Mouse (Mus musculus): ENCODE measurements around the gene Socs3.

DNA sequence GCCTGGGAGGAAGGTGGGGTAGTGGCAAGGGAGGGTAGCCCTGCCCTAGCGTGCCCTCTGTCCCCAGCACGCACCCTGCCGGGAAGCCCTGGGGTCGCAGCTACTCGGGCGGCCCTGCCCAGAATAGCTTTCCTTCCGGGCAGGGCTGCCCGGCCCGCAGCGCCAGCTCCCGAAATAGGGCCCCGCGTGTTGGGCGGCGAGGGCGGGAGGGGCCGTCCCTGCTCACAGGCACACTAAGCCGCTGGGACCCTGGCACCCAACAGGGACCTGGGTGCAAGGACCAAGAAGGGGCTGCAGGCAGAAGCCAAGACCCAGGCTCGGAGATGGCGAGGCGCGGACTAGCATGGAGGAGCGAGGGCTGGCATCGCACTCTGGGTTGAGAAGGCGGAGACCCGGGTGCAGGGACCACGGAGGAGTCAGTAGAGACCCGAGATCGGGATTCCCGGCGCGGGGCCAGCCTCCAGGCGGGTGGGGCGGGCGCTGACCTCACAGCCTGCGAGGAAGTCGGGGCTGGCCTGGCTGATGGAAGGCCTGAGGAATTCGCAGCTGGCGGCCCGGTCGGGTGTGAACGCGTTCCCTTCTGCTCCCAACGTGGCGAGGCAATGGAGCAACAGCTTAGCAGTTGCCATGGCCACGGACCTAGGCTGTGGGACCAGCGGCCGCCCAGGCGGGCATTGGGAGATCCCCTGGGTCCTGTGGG, 20.3 kb downstream of the Socs3 start:
- TF ChIP-seq POLR2A (IDR thresholded peaks at IDR 0.05; ENCODE audit: control insufficient read depth, low read depth, low read length), result no peak
- no peak for TF ChIP-seq CTCF (IDR thresholded peaks at IDR 0.05; ENCODE audit: control insufficient read depth, insufficient read depth, insufficient replicate concordance, low read depth, low read length)
